Mouse (Mus musculus) retina, postnatal 7 days (tissue): Measurements from ENCODE around the gene Cnpy4.

Experiments used
- DNase-seq: peaks from one replicate; pipeline ENCODE4 v3.0.0-alpha.2; 2012; ENCODE audit warnings: low read depth, low spot score

The Cnpy4 gene

DNA sequence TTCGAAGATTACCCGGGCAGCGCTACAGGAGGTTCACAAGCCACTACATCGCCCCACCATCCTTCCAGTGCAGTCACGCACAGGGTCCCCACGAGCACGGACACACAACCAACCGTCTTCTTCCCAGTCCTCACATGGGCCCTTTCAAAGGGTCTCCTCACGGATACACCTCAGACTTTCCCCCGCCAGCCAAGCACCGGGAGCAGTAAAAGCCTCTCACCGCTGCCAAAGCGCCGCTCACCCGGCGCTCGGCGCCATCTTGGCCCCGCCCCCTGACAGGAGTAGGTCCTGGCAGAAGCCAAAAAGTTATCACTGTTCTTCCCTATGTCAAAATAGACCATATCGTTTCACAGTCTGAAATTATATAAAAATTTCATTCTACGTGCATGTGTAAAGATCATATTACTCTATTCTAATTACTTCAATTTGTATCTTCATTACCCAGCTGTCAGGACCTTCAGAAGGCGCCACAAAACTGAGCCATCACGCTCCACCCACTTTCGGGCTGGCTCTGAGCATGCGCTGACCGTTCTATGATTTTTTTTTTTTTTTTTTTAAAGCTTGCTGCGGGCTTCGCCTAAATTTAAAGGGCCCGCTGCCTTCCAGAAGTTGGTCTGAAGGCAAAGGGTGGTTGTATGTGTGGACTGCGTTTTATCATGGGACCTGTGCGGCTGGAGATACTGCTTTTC lies at the start of gene Cnpy4, which contains the start of gene Taf6:
Cnpy4 (plus strand) TSS at position 536 of the 689 bp plus-strand sequence.
Taf6 (minus strand) TSS at position 502 of the 689 bp plus-strand sequence.
- DNase-seq = peak; percentile 90

DNA sequence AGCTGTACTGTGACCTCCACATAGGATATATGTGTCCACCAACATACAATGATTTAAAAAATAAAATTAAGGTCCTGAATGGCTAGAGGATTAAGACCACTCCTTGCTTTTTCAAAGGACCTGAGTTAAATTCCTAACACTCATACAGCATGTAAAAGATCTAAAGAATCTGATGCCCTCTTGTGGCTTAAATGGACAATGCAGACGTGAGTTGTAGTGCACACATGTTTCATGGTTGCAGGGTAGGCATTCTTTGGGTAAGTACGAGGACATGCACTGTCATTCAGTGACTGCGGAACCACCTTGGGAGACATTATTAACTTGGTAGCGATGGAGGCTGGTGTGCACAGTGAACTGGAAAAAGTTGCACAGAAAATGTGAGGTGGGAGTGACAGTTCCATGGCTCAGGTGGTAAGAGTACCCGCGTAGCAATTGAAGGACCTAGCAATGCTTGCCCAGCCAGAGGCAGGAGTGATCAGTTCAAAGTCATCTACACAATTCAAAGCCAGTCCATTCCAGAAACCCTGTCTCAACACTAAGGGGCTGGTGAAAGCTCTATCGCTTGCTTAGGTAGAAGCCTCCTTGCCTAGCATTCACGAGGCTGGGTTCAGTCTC lies 49.2 kb upstream of the Cnpy4 start:
- DNase-seq = peak; percentile 37

DNA sequence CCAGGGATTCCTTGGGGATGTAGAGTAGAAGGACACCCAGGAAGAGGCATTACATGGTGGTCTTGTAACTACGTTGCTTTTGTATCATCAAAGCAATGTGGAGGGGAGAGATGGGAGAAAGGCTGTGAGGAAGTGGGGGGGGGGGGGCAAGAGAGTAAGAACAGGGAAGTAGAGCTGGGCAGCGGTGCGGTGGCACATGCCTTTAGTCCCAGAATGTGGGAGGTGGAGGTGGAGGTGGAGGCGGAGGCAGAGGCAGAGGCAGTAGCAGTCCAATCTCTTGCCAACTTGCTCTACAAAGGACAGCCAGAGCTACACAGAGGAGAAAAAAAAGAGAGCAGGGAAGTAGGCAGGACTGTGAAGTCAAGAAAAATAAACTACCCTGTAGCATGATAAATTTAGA lies 48.7 kb upstream of the Cnpy4 start:
- DNase-seq = no peak

DNA sequence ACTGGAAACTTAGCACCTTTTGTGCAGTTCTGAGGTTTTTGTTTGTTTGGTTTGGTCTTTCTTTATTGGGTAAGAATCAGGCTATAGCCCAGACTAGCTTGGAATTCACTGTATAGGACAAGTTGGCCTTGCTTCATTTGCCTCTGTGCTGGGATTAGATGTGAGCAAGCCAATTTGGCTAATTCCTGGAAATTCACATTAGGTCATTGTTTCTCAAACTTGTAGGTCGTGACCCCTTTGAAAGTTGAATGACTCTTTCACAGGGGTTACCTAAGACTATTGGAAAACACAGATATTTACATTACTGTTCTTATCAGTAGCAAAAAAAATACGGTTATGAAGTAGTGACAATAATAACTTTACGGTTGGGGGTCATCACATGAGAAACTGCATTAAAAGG lies 32.9 kb upstream of the Cnpy4 start:
- DNase-seq = no peak

DNA sequence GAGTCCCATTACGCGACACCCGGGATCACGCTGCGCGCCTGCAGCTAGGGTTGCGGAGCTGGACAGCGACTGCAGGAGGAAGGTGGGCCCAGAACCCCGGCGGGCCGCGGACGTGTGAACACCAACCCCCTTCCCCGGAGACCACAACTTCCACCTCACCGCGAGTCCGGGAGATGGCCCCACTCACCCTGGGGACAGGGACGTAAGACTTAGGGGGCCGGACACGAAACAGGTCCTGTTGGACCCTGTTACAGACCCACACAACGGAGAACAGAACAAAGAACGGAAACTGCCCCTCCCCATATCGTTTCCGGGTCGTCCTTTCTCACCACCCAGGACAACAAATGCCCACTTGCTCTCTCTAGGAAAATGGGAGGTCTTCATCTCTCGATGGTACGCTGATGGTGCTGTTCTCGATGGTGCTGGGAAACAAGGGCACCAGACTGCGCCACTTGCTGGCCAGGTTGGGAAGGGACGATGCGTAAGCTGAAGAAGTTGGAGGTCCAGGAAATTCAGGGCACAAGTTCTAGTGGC lies 31.8 kb upstream of the Cnpy4 start, which contains the start of gene Zfp113:
Zfp113 (minus strand) TSS at position 302 of the 534 bp plus-strand sequence.
- DNase-seq = peak; percentile 93

DNA sequence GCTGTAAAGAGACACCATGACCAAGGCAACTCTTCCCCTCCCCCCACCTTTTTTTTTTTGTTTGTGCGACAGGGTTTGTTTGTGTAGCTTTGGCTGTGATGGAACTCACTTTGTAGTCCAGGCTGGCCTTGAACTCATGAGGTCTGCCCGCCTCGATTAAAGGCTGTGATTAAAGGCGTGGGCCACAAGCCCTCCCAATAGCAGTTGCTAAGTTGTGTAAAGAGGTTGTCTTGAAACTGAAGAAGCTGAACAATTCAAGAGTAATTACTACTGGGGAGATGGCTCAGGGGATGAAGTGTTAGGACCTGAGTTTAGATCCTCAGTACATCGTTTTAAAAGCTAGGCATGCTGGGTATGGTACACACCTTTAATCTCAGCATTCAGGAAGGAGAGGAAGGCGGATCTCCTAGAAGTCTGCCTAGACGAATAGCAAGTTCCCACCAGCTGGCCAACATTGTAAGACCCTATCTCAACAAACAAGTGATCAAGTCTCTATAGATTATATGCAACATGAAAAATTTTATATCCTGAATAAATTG lies 27.0 kb upstream of the Cnpy4 start:
- DNase-seq = no peak

DNA sequence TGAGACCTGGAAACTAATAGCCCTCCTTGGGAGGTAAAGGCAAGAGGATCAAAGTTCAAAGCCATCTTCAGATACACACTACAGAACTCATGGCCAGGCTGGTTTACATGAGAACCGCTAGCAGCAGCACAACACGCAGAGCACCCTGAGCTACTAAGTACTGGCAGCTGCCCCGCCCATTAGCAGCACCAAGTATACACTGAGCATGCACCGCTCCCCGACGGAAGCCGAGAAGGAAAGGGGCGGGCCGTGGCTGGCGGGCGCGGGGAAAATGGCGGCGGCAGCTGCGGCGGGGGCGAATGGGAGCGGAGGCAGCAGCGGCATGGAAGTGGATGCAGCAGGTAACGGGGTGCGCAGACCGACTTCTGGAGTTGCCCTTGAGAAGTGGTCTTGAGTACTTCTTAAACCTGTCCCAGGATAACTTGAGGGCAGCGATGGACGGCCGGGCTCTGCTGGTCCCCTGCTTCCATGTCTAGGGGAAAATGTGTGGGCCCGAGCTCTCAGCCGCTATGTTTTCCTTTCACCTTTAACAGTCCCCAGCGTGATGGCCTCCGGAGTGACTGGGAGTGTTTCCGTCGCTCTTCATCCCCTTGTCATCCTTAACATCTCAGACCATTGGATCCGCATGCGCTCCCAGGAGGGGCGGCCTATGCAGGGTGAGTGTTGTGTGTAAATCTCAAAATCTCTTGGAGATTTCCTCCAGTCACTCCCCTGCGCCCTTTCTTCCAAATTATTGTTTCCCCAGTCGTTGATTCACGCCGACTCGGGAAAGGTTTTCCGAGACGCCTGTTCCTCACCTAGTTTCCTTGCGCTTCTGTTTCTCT lies 26.2 kb upstream of the Cnpy4 start, which contains the start of gene Cops6:
Cops6 (plus strand) TSS at position 230 of the 824 bp plus-strand sequence.
- peak; percentile 88 for DNase-seq

DNA sequence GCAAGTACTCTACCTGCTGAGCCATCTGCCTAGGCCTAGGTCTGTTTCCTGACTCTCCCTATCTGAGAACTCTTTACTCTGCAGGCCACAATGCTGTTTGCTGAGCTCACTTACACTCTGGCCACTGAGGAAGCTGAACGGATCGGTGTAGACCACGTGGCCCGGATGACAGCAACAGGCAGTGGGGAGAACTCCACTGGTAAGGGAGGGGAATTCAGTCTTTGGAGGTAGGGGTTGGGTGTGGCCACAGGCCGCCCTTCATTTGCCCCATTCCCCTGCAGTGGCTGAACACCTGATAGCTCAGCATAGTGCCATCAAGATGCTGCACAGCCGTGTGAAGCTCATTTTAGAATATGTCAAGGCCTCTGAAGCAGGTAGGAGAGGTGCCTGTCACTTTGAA lies 24.2 kb upstream of the Cnpy4 start:
- DNase-seq = no peak

DNA sequence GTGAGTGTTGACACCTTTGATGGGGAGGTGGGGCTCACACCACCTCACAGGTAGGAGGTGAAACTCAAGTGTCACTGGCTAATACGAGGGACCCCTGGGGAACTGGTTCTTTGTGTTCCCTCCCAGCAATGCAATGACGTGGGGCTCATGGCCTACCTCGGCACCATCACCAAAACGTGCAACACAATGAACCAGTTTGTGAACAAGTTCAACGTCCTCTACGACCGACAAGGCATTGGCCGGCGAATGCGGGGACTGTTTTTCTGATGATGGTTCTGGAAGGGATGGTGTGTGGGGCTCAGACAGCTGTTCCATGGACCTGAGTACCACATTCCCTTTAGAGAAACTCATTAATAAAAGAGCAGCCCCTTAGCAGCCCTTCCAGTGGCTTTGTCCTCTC lies 23.7 kb upstream of the Cnpy4 start:
- no peak for DNase-seq

DNA sequence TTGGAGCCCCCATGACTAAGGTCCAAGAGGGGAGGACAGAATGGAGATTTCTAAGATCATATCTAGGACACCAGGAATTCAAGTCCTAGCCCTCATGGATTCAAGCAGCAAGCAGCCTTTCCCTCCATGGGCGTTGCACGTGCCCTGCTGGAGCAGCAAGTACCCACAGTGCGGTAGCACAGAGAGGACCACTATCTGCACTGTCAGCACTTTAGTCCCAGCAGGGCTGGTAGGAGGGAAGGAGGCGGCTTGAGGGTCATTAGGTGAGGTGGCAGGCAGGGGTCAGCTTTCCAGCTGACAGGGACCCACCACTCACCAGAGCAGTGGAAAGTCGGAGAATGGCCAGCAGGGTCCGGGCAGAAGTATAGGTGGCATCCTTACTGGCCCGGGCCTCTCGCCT lies 21.7 kb upstream of the Cnpy4 start:
- DNase-seq = no peak

DNA sequence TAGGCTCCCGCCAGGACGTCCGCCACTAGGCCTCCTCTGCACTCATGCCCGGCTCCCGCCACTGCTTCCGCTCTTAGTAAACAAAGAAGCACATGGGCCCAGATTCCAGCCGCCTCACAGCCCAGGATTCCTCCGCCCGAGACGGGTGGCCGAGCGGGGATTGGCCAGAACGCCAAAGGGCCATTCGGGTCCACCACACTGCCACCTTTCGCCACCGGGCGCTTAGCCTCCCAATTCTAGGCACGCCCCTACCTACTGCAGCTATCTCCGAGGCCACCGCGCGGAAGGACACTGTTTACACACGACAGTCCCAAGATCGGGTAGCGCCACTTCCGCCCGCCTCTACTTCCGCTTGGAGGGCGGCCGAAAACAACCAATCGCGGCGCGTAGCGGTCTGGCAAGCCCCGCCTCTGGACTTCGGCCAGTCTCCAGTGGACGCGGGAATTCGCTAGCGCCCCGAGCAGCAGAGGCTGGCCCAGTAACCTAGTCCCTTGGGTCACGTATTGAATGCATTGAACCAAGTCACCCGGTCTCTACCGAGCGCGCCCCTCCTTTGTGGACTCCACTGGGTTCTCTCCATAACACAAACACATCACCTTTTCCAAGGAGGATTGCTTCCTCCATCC lies 16.2 kb upstream of the Cnpy4 start:
- DNase-seq = peak; percentile 94

DNA sequence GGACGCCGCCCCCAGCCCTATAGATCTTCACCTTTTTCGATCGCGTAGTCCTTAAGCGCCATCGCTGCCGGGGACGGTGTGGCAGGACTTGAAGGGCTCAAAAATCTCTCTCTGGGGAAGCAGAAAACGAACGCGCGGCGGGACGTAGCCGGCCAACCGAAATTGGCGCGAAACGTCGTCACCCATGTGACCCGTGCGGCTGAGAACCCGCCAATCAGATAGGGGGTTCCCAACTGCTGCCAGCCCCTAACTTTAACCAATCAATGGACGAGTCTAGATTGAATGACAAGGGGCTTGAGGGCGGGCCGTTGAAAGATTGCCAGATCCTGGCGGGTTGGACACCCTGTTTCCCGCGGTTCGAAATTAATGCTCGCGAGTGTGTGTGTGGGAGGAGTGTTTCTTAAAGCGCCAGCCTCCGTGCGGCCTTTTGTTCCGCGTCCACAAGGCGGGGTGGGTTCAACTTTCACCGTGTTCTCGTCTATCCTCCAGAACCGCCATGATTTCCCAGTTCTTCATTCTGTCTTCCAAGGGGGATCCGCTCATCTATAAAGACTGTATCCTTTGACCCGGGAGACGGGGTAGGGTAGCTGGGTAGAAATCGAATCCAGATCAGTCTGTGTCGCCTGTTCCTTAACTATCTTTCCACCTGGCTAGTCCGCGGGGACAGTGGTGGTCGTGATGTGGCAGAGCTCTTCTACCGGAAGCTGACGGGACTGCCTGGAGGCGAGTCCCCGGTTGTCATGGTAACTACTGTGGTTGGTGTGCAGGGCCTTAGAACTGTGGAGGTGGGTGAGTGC lies 15.4 kb upstream of the Cnpy4 start, which contains the start of the genes Ap4m1 and Mcm7:
Ap4m1 (plus strand) TSS at position 308 of the 797 bp plus-strand sequence.
Mcm7 (minus strand) TSS at position 728 of the 797 bp plus-strand sequence.
- DNase-seq = peak; percentile 95

DNA sequence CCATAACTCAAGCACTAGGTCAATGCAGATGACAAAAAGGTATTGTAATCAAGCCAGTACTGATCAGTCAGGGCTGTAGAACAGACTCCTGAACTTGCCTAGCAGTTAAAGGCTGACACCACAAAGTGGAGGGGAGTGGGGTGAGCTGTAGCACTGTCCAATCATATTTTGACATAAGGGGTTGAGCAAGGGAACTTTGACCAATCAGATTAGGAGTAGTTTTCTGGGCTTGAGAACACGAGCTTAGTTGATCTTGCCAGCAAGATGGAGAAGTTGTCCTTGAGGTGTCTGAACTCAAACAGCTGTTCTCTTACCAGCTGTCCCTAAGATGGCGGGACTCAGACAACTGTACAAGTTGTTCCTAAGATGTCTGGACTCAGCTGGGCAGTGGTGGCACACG lies 14.1 kb upstream of the Cnpy4 start:
- no peak for DNase-seq

DNA sequence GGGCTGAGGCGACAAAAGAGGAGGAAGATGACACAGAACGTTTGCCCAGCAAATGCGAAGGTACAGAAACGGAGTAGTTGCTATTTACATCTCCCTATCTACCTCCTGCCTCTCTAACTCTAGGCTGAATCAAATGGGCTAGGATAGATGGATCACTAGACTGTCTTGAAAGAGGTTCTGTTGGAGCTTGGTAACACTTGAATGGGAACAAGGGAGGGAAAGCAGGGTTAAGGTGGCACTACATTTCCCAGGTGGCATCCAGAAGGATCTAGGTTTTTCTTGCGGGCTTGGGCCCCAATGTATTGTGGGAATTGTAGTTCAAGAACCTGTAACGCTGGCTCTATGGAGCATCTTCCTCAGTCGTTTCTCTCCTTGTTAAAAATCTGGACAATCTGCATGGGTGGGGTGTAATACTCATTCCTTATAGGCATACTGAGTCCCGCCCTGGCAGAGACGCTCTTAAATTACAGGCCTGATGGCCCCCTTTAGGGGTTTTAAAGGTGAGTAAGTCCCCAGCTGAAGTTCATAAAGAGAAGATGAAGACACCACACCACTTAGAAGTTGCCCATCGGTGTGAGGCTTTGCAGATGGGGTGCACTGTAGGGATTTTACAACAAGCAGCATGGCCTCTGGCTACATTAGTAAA lies 499 bp downstream of the Cnpy4 start:
- peak; percentile 59 for DNase-seq

DNA sequence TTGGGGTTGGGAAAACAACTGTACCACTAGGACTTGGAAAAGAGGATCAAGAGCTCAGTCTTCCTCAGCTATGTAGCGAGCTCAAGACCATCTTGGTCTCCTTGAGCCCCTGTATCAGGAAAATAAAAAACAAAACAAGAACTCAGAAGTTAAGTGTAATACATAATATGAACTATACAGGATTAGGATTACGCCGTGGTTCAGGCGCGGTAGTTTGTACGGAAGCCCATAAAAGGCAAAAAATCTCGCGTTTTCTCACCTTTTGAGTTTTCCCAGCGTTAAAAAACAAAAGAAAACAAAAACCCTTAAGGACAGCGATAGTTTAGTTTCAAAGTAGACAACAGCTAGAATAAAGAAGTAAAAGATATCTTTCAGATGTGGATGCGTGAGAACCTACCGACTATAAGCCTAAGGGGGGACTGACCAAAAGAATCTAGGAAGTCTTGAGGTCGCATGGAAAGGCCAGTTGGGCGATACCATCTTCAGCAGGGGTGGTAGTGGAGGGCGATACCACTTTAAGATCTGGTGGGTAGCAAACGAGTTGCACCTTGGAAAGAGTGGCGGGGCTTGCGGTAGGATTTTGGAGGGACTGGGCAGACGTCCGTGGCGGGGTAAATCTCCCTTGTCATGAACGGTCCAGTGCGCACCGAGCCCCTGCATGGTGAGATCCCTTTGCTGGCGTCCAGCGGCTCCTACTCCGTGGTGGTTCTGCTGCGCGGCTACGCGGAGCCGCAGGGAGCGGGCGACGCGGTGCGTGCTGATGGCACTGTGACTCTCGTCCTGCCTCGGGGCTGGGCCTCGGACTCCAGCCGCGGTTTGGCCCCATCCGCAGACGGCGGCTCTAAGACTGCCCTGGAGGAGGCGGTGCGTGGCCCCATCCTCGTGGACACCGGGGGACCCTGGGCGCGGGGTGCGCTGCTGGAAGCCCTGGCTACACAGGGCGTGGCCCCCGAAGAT lies 6.8 kb downstream of the Cnpy4 start, which contains the start of gene Mblac1:
Mblac1 (plus strand) TSS at position 544 of the 957 bp plus-strand sequence.
- peak; percentile 78 for DNase-seq

DNA sequence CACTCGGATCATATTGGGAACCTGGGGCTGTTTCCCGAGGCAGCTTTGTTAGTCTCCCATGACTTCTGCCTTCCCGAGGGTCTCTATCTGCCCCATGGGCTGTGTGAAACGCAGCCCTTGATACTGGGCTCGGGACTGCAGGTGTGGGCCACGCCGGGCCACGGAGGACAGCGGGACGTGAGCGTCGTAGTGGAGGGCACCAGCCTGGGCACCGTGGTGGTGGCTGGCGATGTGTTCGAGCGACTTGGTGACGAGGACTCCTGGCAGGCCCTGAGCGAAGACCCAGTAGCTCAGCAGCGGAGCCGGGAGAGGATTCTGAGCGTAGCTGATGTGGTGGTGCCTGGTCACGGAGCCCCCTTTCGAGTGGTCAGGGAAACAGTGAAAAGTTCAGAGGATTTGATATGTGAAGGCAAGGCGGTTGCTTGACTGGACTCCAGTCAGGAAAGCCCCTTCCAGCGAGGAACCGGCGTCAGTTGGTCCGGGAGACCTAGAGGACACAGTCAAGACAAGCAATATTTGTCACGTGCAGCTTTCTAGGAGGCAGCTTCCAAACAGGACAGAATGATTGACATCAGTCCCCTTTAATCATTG lies 7.6 kb downstream of the Cnpy4 start:
- no peak for DNase-seq

DNA sequence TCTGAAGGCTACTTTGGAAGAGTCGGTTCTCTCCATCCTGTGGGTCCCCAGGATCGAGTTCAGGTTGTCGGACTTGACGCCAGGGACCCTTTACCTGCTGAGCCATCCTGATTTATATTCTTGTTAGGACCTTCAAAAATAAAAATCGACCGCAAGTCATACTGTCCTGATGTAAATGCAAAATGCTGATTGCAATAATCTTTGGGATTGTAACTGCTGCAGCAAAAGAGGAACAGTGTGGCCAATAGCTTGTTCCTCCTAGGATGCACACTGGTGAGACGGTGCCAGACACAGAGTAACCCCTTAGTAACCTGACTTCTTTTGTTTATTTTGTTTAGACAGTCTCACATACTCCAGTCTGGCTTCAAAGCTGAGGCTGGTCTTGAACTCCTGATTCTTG lies 8.2 kb downstream of the Cnpy4 start:
- no peak for DNase-seq

DNA sequence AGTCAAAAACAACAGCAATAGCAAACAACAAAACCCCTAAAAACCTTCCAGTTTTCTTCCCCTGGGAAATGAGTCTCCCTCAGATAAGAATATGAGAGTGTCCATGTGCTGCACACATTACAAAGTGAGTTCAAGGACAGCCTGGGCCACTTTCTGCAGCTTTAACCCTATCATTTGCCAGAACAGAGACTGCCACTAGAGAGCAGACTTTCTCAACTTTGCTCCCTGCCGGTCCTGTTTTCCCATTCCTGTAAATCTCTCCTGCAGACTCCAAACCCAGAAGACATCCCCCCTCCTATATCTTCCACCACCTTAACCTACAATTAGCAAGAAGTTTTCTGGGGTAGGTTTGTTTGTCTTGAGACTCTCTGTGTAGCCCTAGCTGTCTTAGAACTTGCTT lies 12.3 kb downstream of the Cnpy4 start:
- no peak for DNase-seq
